Mouse (Mus musculus) cortical plate, adult 2 months (tissue): ENCODE results near the gene Dstyk. TPM values are rescaled to one million over a fixed set of nuclear protein-coding genes. Genes with fewer than 3 reads are reported as not detected.

ENCODE experiments used
- H3K27ac ChIP-seq: fragments of 200-500 bp; 2 replicates; pipeline ENCODE4 v1.5.1; 2012; ENCODE audit warnings: low read length, control low read depth, inconsistent platforms; ENCODE audit not compliant: insufficient read depth
- H3K4me1 ChIP-seq: fragments of 200-500 bp; 2 replicates; pipeline ENCODE4 v1.6.1; 2011; ENCODE audit warnings: low read length; ENCODE audit not compliant: control insufficient read depth, insufficient read depth
- H3K4me3 ChIP-seq: fragments of 200-500 bp; 2 replicates; pipeline ENCODE4 v1.5.1; 2011; ENCODE audit warnings: mild to moderate bottlenecking, low read length, control low read depth; ENCODE audit not compliant: insufficient read depth
- CTCF ChIP-seq: fragments of 200-500 bp; IDR thresholded peaks from 2 replicates; pipeline ENCODE4 v1.5.1; 2011; ENCODE audit warnings: mild to moderate bottlenecking, control low read depth, low read length; ENCODE audit not compliant: insufficient read depth; ENCODE audit errors: extremely low read depth
- POLR2A ChIP-seq: fragments of 200-500 bp; IDR thresholded peaks from 2 replicates; pipeline ENCODE4 v1.6.1; 2011; ENCODE audit warnings: mild to moderate bottlenecking, low read length, control low read depth; ENCODE audit not compliant: insufficient read depth; ENCODE audit errors: extremely low read depth
- polyA plus RNA-seq: library from polyadenylated mRNA; depleted of rRNA; stranded (reverse); fragments of >200 nt; gene quantifications from 2 replicates; pipeline ENCODE4 v1.2.3, GENCODE M21; 2012; rRNA removed

Gene Dstyk
- 24.0 TPM in 2 replicates for polyA plus RNA-seq

GRCm38 (mm10) chr1:132417319-132418251 is at the start of gene Dstyk:
Dstyk (plus strand) TSS chr1:132417555.
- H3K4me3 ChIP-seq: peak within 1 kb of the TSS; percentile 65
- H3K4me1 ChIP-seq: peaks cover 8% of the 10 kb centered on the region; the same call in 1 of the 2 replicates
- no peak for TF ChIP-seq CTCF
- TF ChIP-seq POLR2A: peak; percentile 72; the same call in 1 of the 2 replicates
- H3K27ac ChIP-seq: peak within 1 kb of the TSS; percentile 78

- Histone ChIP-seq H3K27ac (no peak overlapping the region), H3K4me3 (no peak overlapping the region), H3K4me1 (peaks cover 7% of the 10 kb centered on the region; the same call in 1 of the 2 replicates)
- TF ChIP-seq CTCF (peak; percentile 98), POLR2A (no peak)
Measured at GRCm38 (mm10) chr1:132367692-132368506, 49.5 kb upstream of the Dstyk start.

GRCm38 (mm10) chr1:132370681-132371173 is 46.6 kb upstream of the Dstyk start:
- Histone ChIP-seq H3K4me3 (no peak overlapping the region), H3K4me1 (peaks cover 18% of the 10 kb centered on the region), H3K27ac (peak overlapping the region; percentile 51; the same call in 1 of the 2 replicates)
- TF ChIP-seq POLR2A (no peak), CTCF (no peak)

- TF ChIP-seq CTCF (no peak), POLR2A (no peak)
- Histone ChIP-seq H3K27ac (peak overlapping the region; percentile 23), H3K4me1 (peaks cover 19% of the 10 kb centered on the region), H3K4me3 (no peak overlapping the region)
Measured at GRCm38 (mm10) chr1:132371298-132372081, 45.9 kb upstream of the Dstyk start.

GRCm38 (mm10) chr1:132372354-132372753 is 45.0 kb upstream of the Dstyk start:
- Histone ChIP-seq H3K27ac (0 out of 2 replicates have a peak overlapping the region, but pooled peaks have one; percentile 40), H3K4me1 (peaks cover 21% of the 10 kb centered on the region), H3K4me3 (no peak overlapping the region)
- TF ChIP-seq CTCF: no peak
- TF ChIP-seq POLR2A: no peak

- peaks cover 23% of the 10 kb centered on the region for H3K4me1 ChIP-seq
- H3K27ac ChIP-seq: 0 out of 2 replicates have a peak overlapping the region, but pooled peaks have one; percentile 40
- no peak for TF ChIP-seq POLR2A
- TF ChIP-seq CTCF: no peak
- no peak overlapping the region for H3K4me3 ChIP-seq
Measured at GRCm38 (mm10) chr1:132372896-132373534, 44.3 kb upstream of the Dstyk start.

GRCm38 (mm10) chr1:132374140-132374872 is 43.0 kb upstream of the Dstyk start:
- TF ChIP-seq POLR2A (no peak), CTCF (no peak)
- H3K27ac ChIP-seq: peak overlapping the region; percentile 87
- H3K4me1 ChIP-seq: peaks cover 23% of the 10 kb centered on the region
- no peak overlapping the region for H3K4me3 ChIP-seq

GRCm38 (mm10) chr1:132374873-132375244 is 42.5 kb upstream of the Dstyk start:
- no peak for TF ChIP-seq CTCF
- TF ChIP-seq POLR2A: no peak

More at GRCm38 (mm10) chr1:132374873-132375244, 42.5 kb upstream of the Dstyk start:
- H3K4me3 ChIP-seq: no peak overlapping the region
- peaks cover 23% of the 10 kb centered on the region for H3K4me1 ChIP-seq
- peak overlapping the region; percentile 87; the same call in 1 of the 2 replicates for H3K27ac ChIP-seq
